Mouse (Mus musculus): ENCODE measurements around the gene Zfp202. TPM values are rescaled to one million over a fixed set of nuclear protein-coding genes. Genes with fewer than 3 reads are reported as not detected.
A peak's percentile ranks its signal among the peaks of the same experiment; 100 is the strongest.
"Not testable (repeated sequence)": the region's sequence is repeated elsewhere in the genome, so short reads cannot be mapped to it uniquely, and the experiment has no call there.

The Zfp202 gene
- total RNA-seq (2021) = 1 to 10 TPM; 3.4 to 3.8 TPM

GRCm38 (mm10) chr9:40192098-40193038 lies at the start of gene Zfp202:
Gene Zfp202, plus strand, starts transcription at chr9:40192316.
- DNase-seq (ENCODE audit: extremely low spot score in 1 of 2, low spot score in 1 of 2) = peak; percentile 71 to 78

DNA sequence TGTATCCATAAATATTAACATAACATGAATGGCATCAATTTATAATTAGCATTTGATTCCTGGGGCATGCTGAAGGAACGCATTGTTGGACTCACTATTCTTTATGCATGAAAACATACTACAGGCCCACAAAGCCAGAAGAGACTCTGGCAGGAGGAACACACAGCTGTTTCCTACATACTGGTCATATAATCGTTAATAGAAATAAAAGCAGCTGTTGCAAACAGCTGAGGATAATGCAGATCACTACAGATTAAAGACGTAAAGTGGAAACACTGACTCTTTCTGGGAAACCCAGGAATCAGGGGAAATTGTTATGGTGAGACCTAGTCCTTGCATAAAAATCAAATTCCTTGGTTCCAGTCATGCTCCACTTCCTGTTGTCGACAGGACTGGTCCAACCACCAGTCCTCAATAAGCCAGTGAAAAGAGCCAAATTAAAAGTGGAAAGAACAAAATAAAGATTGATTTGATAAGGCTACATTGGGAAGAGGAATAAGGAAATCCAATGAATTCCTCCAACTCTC lies 36.9 kb upstream of the Zfp202 start:
- no peak for DNase-seq (ENCODE audit: extremely low spot score in 1 of 2, low spot score in 1 of 2)

- no peak for DNase-seq (ENCODE audit: extremely low spot score in 1 of 2, low spot score in 1 of 2)
Measured at GRCm38 (mm10) chr9:40166446-40166845, 25.7 kb upstream of the Zfp202 start.

DNA sequence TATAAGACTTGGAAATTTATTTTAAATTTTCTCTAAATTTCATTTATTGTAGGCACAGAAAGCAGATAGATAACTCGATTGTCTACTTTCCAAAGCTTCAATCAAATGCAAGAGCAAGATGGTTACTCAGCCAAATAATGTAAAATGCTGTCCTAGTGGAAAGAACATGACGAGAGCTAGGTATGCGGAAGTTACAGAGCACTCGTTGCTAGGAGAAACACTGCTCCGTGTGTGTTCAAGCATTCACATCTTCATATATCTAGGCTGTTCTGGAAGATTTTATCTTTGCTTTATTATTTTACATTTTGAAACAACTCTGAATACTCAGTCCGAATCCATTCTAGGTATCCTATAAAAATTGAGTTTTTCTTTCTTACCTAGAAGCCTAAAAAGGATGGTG lies 15.1 kb upstream of the Zfp202 start:
- DNase-seq (ENCODE audit: extremely low spot score in 1 of 2, low spot score in 1 of 2) = no peak

- no peak for DNase-seq (ENCODE audit: extremely low spot score in 1 of 2, low spot score in 1 of 2)
Measured at GRCm38 (mm10) chr9:40180620-40181019, 11.5 kb upstream of the Zfp202 start, which contains the start of gene Olfr986. Gene Olfr986, plus strand, starts transcription at chr9:40180920.

GRCm38 (mm10) chr9:40185166-40185565 lies 7.0 kb upstream of the Zfp202 start:
- not testable (repeated sequence) for DNase-seq (ENCODE audit: extremely low spot score in 1 of 2, low spot score in 1 of 2)

DNA sequence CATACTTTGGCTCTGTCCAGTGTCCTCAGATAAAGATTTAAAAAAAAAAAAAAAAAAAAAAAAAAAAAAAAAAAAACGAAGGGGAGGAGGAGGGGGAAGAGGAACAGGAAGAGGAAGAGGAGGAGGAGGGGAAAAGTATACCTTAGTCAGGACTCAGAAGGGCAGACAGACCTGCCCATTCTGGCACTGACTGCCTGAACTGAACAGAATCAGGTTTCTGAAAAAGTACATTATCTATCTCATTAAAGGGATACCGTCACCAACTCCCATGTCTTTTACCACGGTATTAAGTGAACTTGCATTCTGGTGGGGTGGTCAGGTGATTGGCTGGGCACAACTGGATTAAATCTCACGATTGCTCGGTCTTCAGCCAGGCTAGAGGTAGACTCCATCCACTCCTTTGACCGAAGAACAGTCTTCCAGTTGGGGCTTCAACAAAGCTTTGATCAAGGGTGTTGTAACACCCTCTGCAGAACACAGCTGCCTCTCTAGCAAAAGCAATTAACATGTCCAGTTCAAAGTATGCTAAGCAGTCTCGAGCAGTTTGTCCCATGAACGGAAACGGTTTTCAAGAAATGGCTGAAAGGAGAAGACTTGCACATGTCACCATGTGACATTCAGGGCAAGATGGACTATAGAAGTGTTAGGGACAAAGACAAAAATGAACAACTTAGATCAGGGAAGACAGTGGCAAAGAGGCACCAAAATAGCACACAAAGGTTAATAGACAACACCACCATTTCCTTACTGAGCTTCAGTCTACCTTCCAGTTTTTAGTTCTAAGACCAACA lies 835 bp upstream of the Zfp202 start:
- no peak for DNase-seq (ENCODE audit: extremely low spot score in 1 of 2, low spot score in 1 of 2)

DNA sequence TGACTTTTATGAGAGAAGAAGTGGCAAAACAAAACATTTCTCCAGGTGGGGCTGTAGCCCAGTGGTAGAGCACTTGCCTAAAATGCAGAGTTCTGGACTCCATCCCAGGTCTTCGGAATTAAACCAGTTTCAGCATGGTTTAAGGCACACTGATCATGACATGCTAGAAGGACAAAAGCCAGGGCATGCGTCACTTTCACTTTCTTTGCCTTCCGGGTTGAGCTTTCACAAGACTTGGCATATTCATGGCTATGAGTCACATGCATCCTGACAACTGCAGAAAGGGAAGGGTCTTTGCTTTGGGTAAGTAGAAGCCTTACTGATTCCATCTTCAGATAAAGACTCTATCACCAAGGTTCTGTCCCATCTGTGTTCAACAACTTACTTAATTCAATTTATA lies 3.9 kb downstream of the Zfp202 start:
- no peak for DNase-seq (ENCODE audit: extremely low spot score in 1 of 2, low spot score in 1 of 2)

- no peak for DNase-seq (ENCODE audit: extremely low spot score in 1 of 2, low spot score in 1 of 2)
Measured at GRCm38 (mm10) chr9:40206546-40206950, 14.4 kb downstream of the Zfp202 start.

GRCm38 (mm10) chr9:40210744-40211143 lies 18.6 kb downstream of the Zfp202 start:
- DNase-seq (ENCODE audit: extremely low spot score in 1 of 2, low spot score in 1 of 2) = no peak

GRCm38 (mm10) chr9:40214058-40214457 lies 21.9 kb downstream of the Zfp202 start:
- no peak for DNase-seq (ENCODE audit: extremely low spot score in 1 of 2, low spot score in 1 of 2)

GRCm38 (mm10) chr9:40216651-40217050 lies 24.5 kb downstream of the Zfp202 start:
- DNase-seq (ENCODE audit: extremely low spot score in 1 of 2, low spot score in 1 of 2) = no peak

DNA sequence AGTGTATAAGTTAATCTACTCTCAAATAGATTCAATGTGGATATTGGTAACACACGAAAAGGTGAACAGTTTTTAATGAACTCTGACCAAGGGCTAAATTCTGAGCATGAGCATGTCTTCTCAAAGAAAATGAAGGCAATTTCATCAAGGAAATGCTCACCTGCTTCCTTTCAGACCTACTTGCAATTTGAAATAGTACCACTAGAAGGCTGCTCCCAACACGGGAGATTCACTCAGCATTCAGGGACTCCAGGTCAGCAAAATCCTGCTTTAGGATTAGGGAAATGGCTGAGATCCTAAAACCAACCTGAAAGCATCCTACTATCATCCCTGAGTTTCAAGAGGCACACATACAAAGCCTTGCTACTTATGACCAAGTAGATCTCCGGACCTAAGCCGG lies 32.2 kb downstream of the Zfp202 start:
- no peak for DNase-seq (ENCODE audit: extremely low spot score in 1 of 2, low spot score in 1 of 2)

GRCm38 (mm10) chr9:40227874-40228789 lies 36.0 kb downstream of the Zfp202 start:
- DNase-seq (ENCODE audit: extremely low spot score in 1 of 2, low spot score in 1 of 2) = peak in 1 of 2 experiments; percentile 55

GRCm38 (mm10) chr9:40228804-40229331 lies 36.8 kb downstream of the Zfp202 start:
- DNase-seq (ENCODE audit: extremely low spot score in 1 of 2, low spot score in 1 of 2) = no peak

GRCm38 (mm10) chr9:40229479-40229878 lies 37.4 kb downstream of the Zfp202 start:
- DNase-seq (ENCODE audit: extremely low spot score in 1 of 2, low spot score in 1 of 2) = no peak

GRCm38 (mm10) chr9:40231019-40231418 lies 38.9 kb downstream of the Zfp202 start:
- no peak for DNase-seq (ENCODE audit: extremely low spot score in 1 of 2, low spot score in 1 of 2)

DNA sequence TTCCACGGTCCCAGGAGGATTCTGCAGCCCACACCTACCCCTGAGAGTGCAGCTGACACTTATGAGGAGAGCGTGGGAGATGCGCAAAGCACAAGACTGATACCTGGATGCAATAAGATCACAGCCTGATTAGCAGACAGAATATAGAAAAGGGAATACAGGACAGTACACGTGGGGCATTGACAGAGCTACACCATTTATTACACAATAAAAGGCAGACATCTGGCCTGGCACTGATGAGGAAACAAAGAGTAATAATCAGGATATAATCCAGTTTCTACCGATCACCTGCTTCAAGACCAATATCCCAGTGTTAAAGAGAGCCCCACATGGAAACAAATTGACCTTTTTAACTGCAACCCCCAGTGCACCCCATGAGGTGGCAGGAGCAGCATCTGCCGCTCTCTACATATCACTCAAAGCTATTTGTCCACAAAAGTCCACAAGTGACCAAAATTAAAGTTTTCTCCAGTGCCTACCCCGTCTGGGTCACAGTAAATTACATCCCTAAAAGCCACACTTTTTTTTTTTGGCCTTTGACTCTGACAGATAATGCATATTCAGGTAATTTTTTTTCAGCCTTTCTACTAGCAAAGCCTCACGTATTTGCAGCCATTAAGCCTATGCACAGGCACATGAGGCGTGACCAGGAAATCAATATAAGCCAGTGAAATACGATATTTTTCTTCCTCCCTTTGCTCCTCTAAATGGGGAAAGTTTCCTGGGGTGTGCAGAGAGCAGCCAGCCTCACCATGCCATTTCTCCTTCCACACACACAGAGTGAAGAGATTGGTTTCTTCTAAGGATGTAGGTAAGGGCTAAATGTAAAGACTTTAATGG lies 42.3 kb downstream of the Zfp202 start:
- DNase-seq (ENCODE audit: extremely low spot score in 1 of 2, low spot score in 1 of 2) = no peak

DNA sequence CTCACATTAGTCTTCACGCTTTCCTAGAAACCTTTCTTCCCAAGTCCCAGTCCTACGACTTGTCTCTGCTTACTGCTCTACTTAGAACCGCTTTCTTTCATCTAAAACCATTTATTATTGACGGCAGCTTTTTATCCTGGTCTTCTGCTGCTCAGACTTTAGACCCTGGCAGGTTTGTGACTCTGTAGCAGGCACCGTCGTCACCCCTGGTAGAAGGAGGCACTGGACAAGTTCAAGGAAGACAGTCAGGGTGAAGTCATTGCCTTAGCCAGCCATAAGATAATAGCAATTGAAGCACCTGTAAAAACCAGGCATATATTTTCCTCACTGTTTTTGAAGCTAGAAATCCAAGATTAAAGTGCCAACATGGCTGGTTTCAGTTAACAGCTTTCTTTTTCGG lies 43.1 kb downstream of the Zfp202 start:
- DNase-seq (ENCODE audit: extremely low spot score in 1 of 2, low spot score in 1 of 2) = no peak
